Mouse (Mus musculus) limb, embryonic 14.5 days (tissue): ENCODE data around the gene Pus1. TPM values are rescaled to one million over a fixed set of nuclear protein-coding genes. Genes with fewer than 3 reads are reported as not detected.
A peak's percentile ranks its signal among the peaks of the same experiment; 100 is the strongest.

Experiments used
- ATAC-seq: fragments of 200-750 bp; cut with Nextera tagmentation; 2 replicates; pipeline ENCODE4 v1.8.0; 2017; ENCODE audit warnings: low read depth, moderate number of reproducible peaks, moderate TSS enrichment; ENCODE audit not compliant: low FRiP score
- DNase-seq: peaks from one replicate; pipeline ENCODE4 v3.0.0-alpha.2; 2015; ENCODE audit warnings: low spot score
- H3K27ac ChIP-seq: fragments of 300-500 bp; sonication (generic); replicated peaks from 2 replicates; pipeline ENCODE4 v1.5.1; 2014; ENCODE audit warnings: low read depth, mild to moderate bottlenecking, low read length, moderate library complexity, mixed read lengths
- H3K27me3 ChIP-seq: fragments of 300-500 bp; sonication (generic); 2 replicates; pipeline ENCODE4 v1.6.1; 2014; ENCODE audit warnings: low read length, mixed read lengths; ENCODE audit not compliant: control insufficient read depth, insufficient read depth
- H3K36me3 ChIP-seq: fragments of 300-500 bp; sonication (generic); 2 replicates; pipeline ENCODE4 v1.6.1; 2014; ENCODE audit warnings: mild to moderate bottlenecking, low read length, moderate library complexity, mixed read lengths; ENCODE audit not compliant: control insufficient read depth, insufficient read depth
- H3K4me1 ChIP-seq: fragments of 300-500 bp; sonication (generic); 2 replicates; pipeline ENCODE4 v1.6.1; 2014; ENCODE audit warnings: antibody characterized with exemption, low read length, mixed read lengths; ENCODE audit not compliant: control insufficient read depth, insufficient read depth
- H3K4me2 ChIP-seq: fragments of 300-500 bp; sonication (generic); replicated peaks from 2 replicates; pipeline ENCODE4 v1.6.1; 2014; ENCODE audit warnings: low read depth, mild to moderate bottlenecking, low read length, moderate library complexity; ENCODE audit not compliant: severe bottlenecking
- H3K4me3 ChIP-seq: fragments of 300-500 bp; sonication (generic); replicated peaks from 2 replicates; pipeline ENCODE4 v1.5.1; 2014; ENCODE audit warnings: low read length
- H3K9ac ChIP-seq: fragments of 300-500 bp; sonication (generic); 2 replicates; pipeline ENCODE4 v1.6.1; 2014; ENCODE audit warnings: mild to moderate bottlenecking, low read depth, low read length, moderate library complexity; ENCODE audit not compliant: severe bottlenecking
- H3K9me3 ChIP-seq: fragments of 300-500 bp; sonication (generic); 2 replicates; pipeline ENCODE4 v1.6.1; 2016; ENCODE audit warnings: low read length; ENCODE audit not compliant: control insufficient read depth
- POLR2A ChIP-seq: fragments of 200-500 bp; IDR thresholded peaks from 2 replicates; pipeline ENCODE4 v1.8.0; 2012; ENCODE audit warnings: inconsistent platforms, mild to moderate bottlenecking, moderate library complexity, borderline replicate concordance; ENCODE audit not compliant: insufficient read depth, insufficient read length; ENCODE audit errors: extremely low read depth
- WGBS: fragments of 180-500 bp; shearing (Covaris S2); extraction: QIAGEN DNeasy Blood & Tissue Kit; methylation state at CpG from one replicate; pipeline ENCODE4 v1.1.7; 2014; 5-methylcytosine and 5-hydroxymethylcytosine counted together
- polyA plus RNA-seq, 2 experiments: library from polyadenylated mRNA; depleted of rRNA in 1 of 2; stranded (reverse) in 1 of 2; unstranded in 1 of 2; fragments of >200 nt; fragmentation: Nextera tagmentation in 1 of 2; extraction: Ambion mirVana in 1 of 2; gene quantifications; 2 replicates each; pipeline versions ENCODE4 v1.2.1 to v1.2.3; 2012 to 2014

Gene Pus1
- polyA plus RNA-seq, 2 experiments, result 20.9 to 30.6 TPM

DNA sequence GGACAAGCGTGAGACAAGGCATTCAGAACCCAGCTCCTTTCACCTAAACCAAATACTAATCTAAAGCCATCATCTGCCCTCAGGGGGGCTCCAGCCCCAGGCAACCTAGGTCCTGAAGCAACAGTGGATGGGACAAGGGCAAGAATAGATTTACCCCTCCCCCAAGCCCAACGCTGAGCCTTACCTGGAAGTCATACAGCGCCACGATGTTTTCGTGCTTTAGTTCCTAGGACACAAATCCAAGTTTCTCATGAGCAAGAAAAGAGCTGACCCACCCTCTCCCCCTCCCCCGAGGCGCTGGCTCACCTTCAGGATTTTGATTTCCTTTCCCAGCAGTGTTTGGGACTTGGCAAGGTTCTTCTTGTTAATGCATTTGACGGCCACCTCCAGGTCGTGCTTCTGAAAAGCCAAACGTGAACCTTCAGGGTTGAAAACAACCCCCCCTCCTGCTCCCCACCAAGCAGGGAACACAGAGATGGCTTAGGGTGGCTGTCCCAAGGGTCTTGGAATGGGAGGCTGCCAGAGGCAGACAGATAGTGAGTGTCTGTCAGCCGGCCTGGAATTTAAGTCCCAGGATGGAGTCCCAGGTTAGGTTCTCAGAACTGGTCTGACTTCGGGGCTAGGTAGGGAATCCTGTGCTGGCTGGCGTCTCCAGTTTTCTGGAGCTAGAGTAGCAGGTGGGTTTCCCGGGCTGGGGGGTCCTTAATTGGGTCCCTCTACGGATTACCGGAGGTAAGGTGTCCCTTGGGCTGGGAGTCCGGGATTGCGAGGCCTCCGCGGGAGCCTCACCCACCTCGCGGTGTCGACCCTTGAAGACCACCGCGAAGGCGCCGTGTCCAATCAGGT is 28.6 kb upstream of the Pus1 start:
- H3K4me1 ChIP-seq, result peaks cover 25% of the 10 kb centered on the region
- H3K27ac ChIP-seq, result peak overlapping the region; percentile 85
- no peaks in the 10 kb centered on the region for H3K27me3 ChIP-seq
- WGBS, result 1% methylated on average over 27 of the region's 27 CpGs
- no peak for TF ChIP-seq POLR2A
- H3K9ac ChIP-seq, result peak overlapping the region; percentile 94
- peaks cover 32% of the 10 kb centered on the region for H3K36me3 ChIP-seq
- H3K9me3 ChIP-seq, result no peaks in the 10 kb centered on the region
- DNase-seq, result no peak
- peak overlapping the region; percentile 97 for H3K4me2 ChIP-seq
- ATAC-seq, result no peak
- H3K4me3 ChIP-seq, result peak overlapping the region; percentile 90

DNA sequence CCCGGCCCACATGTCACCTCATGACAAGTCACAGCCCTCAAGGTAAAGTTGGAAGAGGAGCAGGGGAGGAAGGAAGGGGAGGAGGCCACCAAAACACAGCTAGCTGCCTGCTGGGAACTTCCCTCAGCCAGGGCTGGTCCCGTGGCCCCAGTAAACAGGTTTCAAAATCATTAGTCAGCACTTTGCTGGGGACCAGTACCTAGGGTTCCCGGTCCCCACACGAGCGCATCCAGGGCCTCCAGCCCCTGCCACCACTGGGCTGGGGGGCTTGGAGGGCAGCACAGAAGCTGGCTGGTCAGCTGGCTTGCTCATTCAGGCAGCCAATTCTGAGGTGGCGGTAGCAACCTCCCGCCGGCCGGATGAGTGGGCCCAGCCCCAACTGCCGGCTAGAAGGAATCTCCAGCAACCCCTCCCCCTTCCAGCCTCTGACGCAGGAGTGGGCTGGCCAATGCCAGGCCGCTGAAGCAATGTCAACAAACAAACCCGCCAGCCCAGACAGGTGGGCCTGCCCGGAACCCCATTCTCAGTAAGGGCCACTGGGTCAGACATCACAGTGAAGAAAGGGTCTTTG is 27.7 kb upstream of the Pus1 start:
- peak overlapping the region; percentile 90 for H3K4me3 ChIP-seq
- H3K27ac ChIP-seq, result no peak overlapping the region
- no peaks in the 10 kb centered on the region for H3K9me3 ChIP-seq
- peak overlapping the region; percentile 97 for H3K4me2 ChIP-seq
- WGBS, result 3% methylated on average over 14 of the region's 14 CpGs
- peaks cover 25% of the 10 kb centered on the region for H3K4me1 ChIP-seq
- ATAC-seq, result peak; percentile 32; the same call in 1 of the 2 replicates
- peaks cover 34% of the 10 kb centered on the region for H3K36me3 ChIP-seq
- no peaks in the 10 kb centered on the region for H3K27me3 ChIP-seq
- H3K9ac ChIP-seq, result peak overlapping the region; percentile 94
- DNase-seq, result peak; percentile 82
- TF ChIP-seq POLR2A, result no peak

DNA sequence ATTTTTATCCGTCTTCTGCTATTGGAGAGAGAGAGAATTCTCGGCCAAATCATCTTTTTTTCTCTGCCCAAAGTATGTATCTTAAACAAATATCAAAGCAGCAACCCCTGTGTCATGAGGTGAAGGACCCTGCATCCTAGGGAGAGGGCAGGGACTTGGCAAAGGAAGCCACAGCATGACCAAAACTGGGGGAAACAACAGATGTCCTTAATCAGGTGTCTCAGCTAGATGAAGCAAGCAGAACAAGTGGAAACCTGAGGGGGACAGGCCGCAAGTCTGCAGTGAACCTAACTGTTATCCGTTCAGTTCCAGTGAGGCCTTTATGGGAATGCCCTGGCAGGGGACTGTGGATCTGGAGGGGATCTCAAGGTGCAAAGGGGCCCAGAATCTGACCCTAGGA is 27.0 kb upstream of the Pus1 start:
- no peaks in the 10 kb centered on the region for H3K27me3 ChIP-seq
- peak overlapping the region; percentile 97 for H3K4me2 ChIP-seq
- H3K4me1 ChIP-seq, result peaks cover 25% of the 10 kb centered on the region
- peaks cover 34% of the 10 kb centered on the region for H3K36me3 ChIP-seq
- H3K4me3 ChIP-seq, result peak overlapping the region; percentile 90
- no peaks in the 10 kb centered on the region for H3K9me3 ChIP-seq
- DNase-seq (no peak), ATAC-seq (no peak)
- TF ChIP-seq POLR2A, result no peak
- WGBS, result 76% methylated on average over 4 of the region's 4 CpGs
- no peak overlapping the region for H3K27ac ChIP-seq
- peak overlapping the region; percentile 94 for H3K9ac ChIP-seq

- TF ChIP-seq POLR2A, result no peak
- no peak overlapping the region for H3K4me2 ChIP-seq
- H3K27me3 ChIP-seq, result no peaks in the 10 kb centered on the region
- WGBS, result 83% methylated on average over 1 of the region's 1 CpGs
- peaks cover 25% of the 10 kb centered on the region for H3K4me1 ChIP-seq
- ATAC-seq (no peak), DNase-seq (no peak)
- no peak overlapping the region for H3K9ac ChIP-seq
- H3K36me3 ChIP-seq, result peaks cover 34% of the 10 kb centered on the region
- H3K4me3 ChIP-seq, result no peak overlapping the region
- no peaks in the 10 kb centered on the region for H3K9me3 ChIP-seq
- H3K27ac ChIP-seq, result no peak overlapping the region
Observed at GRCm38 (mm10) chr5:110806676-110807075, 26.2 kb upstream of the Pus1 start.

DNA sequence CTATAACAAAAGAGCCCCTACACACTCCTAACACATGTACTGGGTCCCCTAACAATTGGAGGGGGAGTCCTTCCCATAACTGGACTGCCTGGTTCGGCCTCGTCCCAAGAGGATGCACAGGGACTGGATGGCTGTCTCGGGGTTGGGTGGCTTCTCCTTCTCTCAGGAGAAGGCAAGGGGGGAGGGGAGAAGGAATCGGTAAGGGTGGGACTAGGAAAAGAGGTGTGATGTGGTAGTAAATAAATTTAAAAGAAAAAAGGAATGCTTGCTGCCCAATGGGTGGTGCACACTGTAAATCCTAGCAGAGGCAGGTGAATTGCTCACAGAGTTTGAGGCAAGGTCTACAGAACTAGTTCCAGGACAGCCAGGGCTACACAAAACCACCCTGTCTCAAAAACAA is 25.7 kb upstream of the Pus1 start:
- no peak overlapping the region for H3K4me2 ChIP-seq
- peaks cover 39% of the 10 kb centered on the region for H3K36me3 ChIP-seq
- H3K27me3 ChIP-seq, result no peaks in the 10 kb centered on the region
- no peak overlapping the region for H3K4me3 ChIP-seq
- DNase-seq, result no peak
- ATAC-seq, result no peak
- WGBS, result 79% methylated on average over 4 of the region's 4 CpGs
- H3K27ac ChIP-seq, result no peak overlapping the region
- H3K4me1 ChIP-seq, result peaks cover 25% of the 10 kb centered on the region
- H3K9ac ChIP-seq, result peak overlapping the region; percentile 12; the same call in 1 of the 2 replicates
- no peak for TF ChIP-seq POLR2A
- no peaks in the 10 kb centered on the region for H3K9me3 ChIP-seq
